Mouse (Mus musculus) regulatory T cell (primary cell): Measurements from ENCODE around the gene 1700086D15Rik.

Source experiments
- in situ Hi-C: fragments of 300-600 bp; cut with MboI, MseI; formaldehyde crosslinking; loops from one replicate; pipeline ENCODE4 v1.15.1; 2025; ENCODE audit warnings: high pct_unique_total_duplicates

Gene 1700086D15Rik

GRCm38 (mm10) chr11:65159791-65160190, at the start of gene 1700086D15Rik:
1700086D15Rik (minus strand) TSS chr11:65159891.
- in situ Hi-C loops: no loop called here

DNA sequence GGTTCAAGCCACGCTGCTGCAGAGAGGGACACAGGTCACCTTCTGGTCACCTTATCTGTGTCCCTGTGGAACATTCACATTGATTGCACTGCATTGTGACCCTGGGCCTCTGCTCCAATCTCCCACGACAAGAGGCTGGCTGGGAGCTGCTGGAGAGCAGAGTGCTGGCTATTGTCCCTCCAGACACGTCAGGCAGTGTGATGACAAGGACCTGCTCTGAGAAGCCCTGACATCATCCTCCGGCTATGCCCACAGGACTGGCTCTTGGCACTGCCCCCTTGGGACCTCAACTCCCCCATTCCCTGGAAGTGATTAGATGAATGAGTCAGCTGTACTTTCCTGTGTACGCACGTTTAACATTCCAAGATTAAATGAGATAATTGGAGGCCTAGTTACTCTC, 49.8 kb upstream of the 1700086D15Rik start:
- in situ Hi-C loops: loop anchor here (10.0 kb wide), 1 partner anchor 645 kb away; no protein-coding TSS in a partner anchor

DNA sequence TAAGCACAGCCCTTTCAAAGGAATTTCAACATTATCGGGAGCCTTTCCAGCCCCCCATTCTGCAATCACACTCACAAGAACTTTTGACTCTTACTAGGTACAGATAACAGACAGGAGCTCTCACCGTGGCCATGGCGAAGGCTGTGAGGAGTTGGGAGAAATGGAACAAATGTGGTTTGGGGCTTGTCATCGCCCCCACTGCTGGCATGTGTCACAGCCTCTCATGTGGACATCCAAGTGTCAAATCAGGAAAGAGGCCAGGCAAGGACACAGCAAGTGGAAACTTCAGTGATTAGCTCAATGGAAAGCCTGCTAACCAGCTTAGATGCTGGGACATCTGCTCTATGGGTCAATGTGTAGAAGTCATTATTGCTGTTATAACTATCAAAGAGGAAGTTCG, 45.6 kb upstream of the 1700086D15Rik start:
- in situ Hi-C loops: loop anchor here (10.0 kb wide), 1 partner anchor 649 kb away; no protein-coding TSS in a partner anchor

- in situ Hi-C loops: loop anchor here (10.0 kb wide), 1 partner anchor 650 kb away; no protein-coding TSS in a partner anchor
These were observed 45.0 kb upstream of the 1700086D15Rik start for GRCm38 (mm10) chr11:65204651-65205050.

DNA sequence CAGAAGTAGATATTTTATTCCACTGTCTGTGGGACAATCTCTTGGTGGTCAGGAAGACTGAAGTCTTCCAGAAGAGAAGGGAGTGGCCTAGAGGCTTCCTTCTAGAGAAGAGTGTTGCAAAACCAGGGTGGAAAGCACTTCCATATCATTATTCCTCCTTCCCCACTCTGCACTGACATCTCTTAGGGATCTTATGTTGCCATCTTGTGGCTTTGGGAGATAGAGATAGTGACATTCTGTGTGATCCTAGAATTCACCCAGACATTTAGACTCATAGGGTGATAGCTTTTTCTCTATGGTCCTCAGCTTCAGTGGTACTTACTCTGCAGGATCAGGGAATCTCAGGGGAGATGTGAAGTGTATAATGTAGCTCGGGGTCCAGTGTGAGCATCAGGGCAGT, 43.3 kb upstream of the 1700086D15Rik start:
- in situ Hi-C loops: loop anchor here (10.0 kb wide), 1 partner anchor 652 kb away; no protein-coding TSS in a partner anchor

DNA sequence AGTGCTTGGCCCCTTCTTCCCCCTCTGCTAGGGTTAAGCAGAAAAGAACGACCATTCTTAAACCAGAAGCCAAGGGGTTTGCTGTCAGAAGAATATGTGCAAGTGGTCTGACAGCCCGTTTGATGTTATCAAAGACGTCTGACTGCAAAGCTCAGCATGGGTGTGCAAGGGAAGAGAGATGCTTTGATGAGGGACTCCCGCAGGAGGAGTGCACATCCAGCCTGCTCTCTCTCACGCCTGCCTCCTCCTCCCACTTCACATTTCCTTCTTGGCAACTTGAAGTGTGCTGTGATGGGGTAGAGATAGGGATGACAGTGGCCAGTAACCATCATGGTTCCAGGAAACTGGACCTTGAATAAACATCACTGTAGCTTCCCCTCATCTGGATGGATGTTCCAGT, 42.5 kb upstream of the 1700086D15Rik start:
- in situ Hi-C loops: loop anchor here (10.0 kb wide), 1 partner anchor 653 kb away; no protein-coding TSS in a partner anchor

DNA sequence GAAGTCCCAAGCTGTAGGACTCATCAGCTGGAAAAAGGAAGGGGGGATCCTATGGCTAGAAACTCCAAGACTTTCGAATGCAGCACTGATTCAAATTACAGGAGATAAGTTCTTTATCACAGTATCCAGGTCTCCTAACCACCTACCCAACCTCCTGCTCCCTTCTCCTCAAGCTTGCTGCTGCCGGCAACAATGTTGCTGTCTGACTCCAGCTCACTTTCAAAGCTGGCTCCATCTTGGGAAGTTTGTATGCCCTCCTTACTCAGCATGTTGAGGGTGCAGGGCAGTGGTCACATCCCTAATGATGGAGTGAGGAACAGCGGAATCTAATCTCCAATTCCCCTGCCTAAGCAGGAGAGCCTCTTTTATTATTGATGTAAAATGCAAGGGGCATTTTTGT, 38.3 kb upstream of the 1700086D15Rik start:
- in situ Hi-C loops: no loop called here

DNA sequence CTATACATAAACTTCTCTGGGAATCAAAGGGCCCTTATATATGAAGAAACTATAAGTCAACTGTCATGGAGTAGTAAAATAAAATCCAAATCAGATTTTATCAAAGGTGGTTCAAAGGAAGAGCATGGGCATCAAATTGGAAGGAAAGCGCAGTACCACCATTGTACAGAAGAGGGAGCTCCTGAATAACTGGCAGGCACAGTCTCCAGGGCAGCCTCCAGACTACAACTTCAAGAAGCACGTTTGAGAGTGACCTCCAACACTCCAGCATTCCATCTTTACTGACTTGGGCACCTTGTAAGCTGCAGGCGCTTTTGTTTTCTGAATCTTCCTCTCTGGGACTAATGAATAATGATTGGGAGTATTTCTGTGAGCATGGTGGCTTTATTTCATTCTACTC, 37.6 kb upstream of the 1700086D15Rik start:
- in situ Hi-C loops: no loop called here

- in situ Hi-C loops: no loop called here
These were observed 27.3 kb upstream of the 1700086D15Rik start for GRCm38 (mm10) chr11:65186974-65187373.

GRCm38 (mm10) chr11:65185114-65185513, 25.4 kb upstream of the 1700086D15Rik start:
- in situ Hi-C loops: no loop called here

GRCm38 (mm10) chr11:65170121-65170750, 10.5 kb upstream of the 1700086D15Rik start:
- in situ Hi-C loops: no loop called here

- in situ Hi-C loops: no loop called here
These were observed 3.1 kb upstream of the 1700086D15Rik start, which contains the start of gene Arhgap44 for GRCm38 (mm10) chr11:65162767-65163120. Arhgap44 (minus strand) TSS chr11:65162961.

- in situ Hi-C loops: no loop called here
These were observed 2.4 kb upstream of the 1700086D15Rik start for GRCm38 (mm10) chr11:65161881-65162766.

- in situ Hi-C loops: no loop called here
These were observed 1.5 kb upstream of the 1700086D15Rik start for GRCm38 (mm10) chr11:65160991-65161880.

GRCm38 (mm10) chr11:65158658-65158990, 1.1 kb downstream of the 1700086D15Rik start:
- in situ Hi-C loops: no loop called here

DNA sequence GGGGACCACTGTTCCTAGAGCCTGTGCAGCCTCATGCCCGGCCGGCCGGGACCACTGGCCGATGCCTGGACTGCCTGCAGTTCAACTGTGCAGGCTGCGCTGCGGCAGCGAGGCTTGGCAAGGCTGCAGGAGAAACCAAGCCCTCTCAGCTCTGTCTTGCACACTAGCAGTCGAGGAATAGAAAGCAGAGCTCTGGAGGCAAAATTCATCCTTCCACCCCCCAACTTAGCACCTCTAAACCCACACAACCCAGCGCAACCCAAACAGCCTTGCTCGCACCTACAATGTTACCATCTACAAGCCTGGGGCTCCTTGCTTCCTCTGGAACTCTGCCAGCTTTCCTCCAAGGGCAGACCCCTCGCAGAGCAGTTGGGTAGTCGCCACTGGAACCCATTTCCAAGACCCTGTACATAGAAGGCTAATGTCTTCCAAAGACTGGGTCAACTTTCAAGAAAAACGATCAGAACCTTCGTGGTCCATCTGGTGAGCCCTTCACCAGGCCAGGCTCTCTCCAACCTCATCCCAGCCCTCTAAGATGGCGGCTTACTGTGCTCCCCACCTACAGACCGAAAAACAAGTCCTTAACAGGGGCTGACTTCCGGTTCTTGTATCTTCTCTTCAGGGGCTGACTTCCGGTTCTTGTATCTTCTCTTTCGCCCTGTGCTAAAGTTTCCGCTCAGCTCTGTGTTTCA, 1.6 kb downstream of the 1700086D15Rik start:
- in situ Hi-C loops: no loop called here

GRCm38 (mm10) chr11:65153006-65153405, 6.7 kb downstream of the 1700086D15Rik start:
- in situ Hi-C loops: no loop called here

- in situ Hi-C loops: no loop called here
These were observed 11.2 kb downstream of the 1700086D15Rik start for GRCm38 (mm10) chr11:65148441-65148840.

DNA sequence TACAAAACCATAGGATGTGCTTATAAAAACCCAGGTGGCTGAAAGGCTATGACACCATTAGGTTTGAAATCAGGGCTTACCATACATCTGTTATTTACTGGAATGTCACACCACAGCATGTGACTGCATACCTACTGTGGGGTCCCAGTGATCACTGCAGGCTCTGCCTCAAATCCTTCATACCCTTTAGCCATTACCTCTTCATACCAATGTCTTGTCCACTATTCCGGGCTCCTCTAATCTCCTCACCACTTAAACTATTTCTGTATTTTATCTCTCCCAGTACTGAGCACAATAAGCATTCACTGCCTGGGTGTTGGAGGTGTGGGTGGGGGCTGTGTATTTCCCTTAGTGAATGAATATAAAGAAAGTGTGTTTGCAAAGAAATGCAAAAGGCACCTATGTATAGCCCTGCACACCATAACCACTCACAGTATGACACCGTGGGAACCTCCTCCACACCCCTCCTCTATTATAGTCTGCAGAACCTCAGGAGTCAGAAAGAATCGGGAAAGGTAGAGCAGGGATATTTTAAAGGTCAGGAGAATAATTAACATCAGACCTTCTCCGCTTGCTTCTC, 16.8 kb downstream of the 1700086D15Rik start:
- in situ Hi-C loops: no loop called here

DNA sequence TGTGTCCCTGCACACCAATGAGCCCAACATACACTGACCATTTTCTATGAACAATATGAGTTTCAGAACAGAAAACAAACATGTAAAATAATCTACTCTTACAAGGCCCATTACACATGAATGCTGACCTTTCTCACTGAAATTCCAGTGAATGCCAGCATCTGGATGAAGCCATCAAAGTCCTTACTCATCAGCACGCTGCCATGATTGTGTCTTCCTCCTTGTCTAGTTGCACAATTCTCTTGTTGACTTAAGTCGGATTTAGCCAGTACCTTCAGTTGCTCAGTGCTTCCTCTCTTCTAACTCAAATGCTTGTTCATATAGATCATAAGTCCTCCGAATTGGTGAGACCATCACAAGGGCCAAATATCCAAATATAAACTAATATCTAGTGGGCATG, 20.7 kb downstream of the 1700086D15Rik start:
- in situ Hi-C loops: no loop called here
